Mouse (Mus musculus) embryo, embryonic 10.5 days (tissue): ENCODE results near the gene Mfsd14a.
"Not testable (repeated sequence)": the region's sequence is repeated elsewhere in the genome, so short reads cannot be mapped to it uniquely, and the experiment has no call there.

ENCODE experiments used
- DNase-seq: peaks from one replicate; pipeline ENCODE4 v3.0.0-alpha.2; 2015; ENCODE audit warnings: low spot score

Mfsd14a gene

GRCm38 (mm10) chr3:116662463-116662863 lies at the start of gene Mfsd14a:
Mfsd14a (minus strand) TSS chr3:116662677.
- peak; percentile 95 for DNase-seq

GRCm38 (mm10) chr3:116711624-116712435 lies 49.4 kb upstream of the Mfsd14a start:
- DNase-seq = peak; percentile 69

GRCm38 (mm10) chr3:116710941-116711340 lies 48.5 kb upstream of the Mfsd14a start:
- no peak for DNase-seq

GRCm38 (mm10) chr3:116705637-116706204 lies 43.2 kb upstream of the Mfsd14a start:
- no peak for DNase-seq

- no peak for DNase-seq
Observed at GRCm38 (mm10) chr3:116703835-116704234, 41.4 kb upstream of the Mfsd14a start.

- DNase-seq = no peak
Observed at GRCm38 (mm10) chr3:116702647-116703272, 40.3 kb upstream of the Mfsd14a start.

GRCm38 (mm10) chr3:116701601-116702000 lies 39.1 kb upstream of the Mfsd14a start:
- no peak for DNase-seq

- no peak for DNase-seq
Observed at GRCm38 (mm10) chr3:116698786-116699185, 36.3 kb upstream of the Mfsd14a start.

- DNase-seq = no peak
Observed at GRCm38 (mm10) chr3:116695666-116695985, 33.1 kb upstream of the Mfsd14a start.

- DNase-seq = no peak
Observed at GRCm38 (mm10) chr3:116694955-116695665, 32.6 kb upstream of the Mfsd14a start.

GRCm38 (mm10) chr3:116694312-116694711 lies 31.8 kb upstream of the Mfsd14a start:
- no peak for DNase-seq

- DNase-seq = no peak
Observed at GRCm38 (mm10) chr3:116681160-116681559, 18.7 kb upstream of the Mfsd14a start, which contains the start of gene Gm43191. Gm43191 (minus strand) TSS chr3:116681260.

- not testable (repeated sequence) for DNase-seq
Observed at GRCm38 (mm10) chr3:116664281-116664680, 1.8 kb upstream of the Mfsd14a start.

GRCm38 (mm10) chr3:116661870-116662414 lies 535 bp downstream of the Mfsd14a start:
- DNase-seq = no peak

- DNase-seq = peak; percentile 38
Observed at GRCm38 (mm10) chr3:116661288-116661869, 1.1 kb downstream of the Mfsd14a start.

- no peak for DNase-seq
Observed at GRCm38 (mm10) chr3:116659856-116660430, 2.5 kb downstream of the Mfsd14a start.

GRCm38 (mm10) chr3:116658928-116659565 lies 3.4 kb downstream of the Mfsd14a start:
- DNase-seq = no peak

GRCm38 (mm10) chr3:116656184-116656965 lies 6.1 kb downstream of the Mfsd14a start:
- no peak for DNase-seq

GRCm38 (mm10) chr3:116654051-116654450 lies 8.4 kb downstream of the Mfsd14a start:
- DNase-seq = not testable (repeated sequence)
